Mouse (Mus musculus) heart, adult 9 months (tissue): ENCODE measurements around the gene Igf1.

Source experiments
- DNase-seq, 2 experiments: peaks; one replicate each; pipeline ENCODE4 v3.0.0; 2022; ENCODE audit warnings: low spot score in 2 of 2

Gene Igf1

GRCm38 (mm10) chr10:87860181-87861103 lies 2.4 kb downstream of the Igf1 start:
- DNase-seq: peak; percentile 34 to 35

GRCm38 (mm10) chr10:87861104-87861455 lies 3.0 kb downstream of the Igf1 start:
- DNase-seq: no peak

- peak; percentile 41 to 69 for DNase-seq
Measured at GRCm38 (mm10) chr10:87862899-87863298, 4.8 kb downstream of the Igf1 start.

GRCm38 (mm10) chr10:87863326-87863725 lies 5.3 kb downstream of the Igf1 start:
- DNase-seq: no peak

- no peak for DNase-seq
Measured at GRCm38 (mm10) chr10:87865712-87866111, 7.6 kb downstream of the Igf1 start.

GRCm38 (mm10) chr10:87866448-87866847 lies 8.4 kb downstream of the Igf1 start:
- no peak for DNase-seq

GRCm38 (mm10) chr10:87867217-87867616 lies 9.2 kb downstream of the Igf1 start:
- DNase-seq: no peak

GRCm38 (mm10) chr10:87867631-87868030 lies 9.6 kb downstream of the Igf1 start:
- DNase-seq: no peak

GRCm38 (mm10) chr10:87868349-87869053 lies 10.4 kb downstream of the Igf1 start:
- no peak for DNase-seq

GRCm38 (mm10) chr10:87869151-87869550 lies 11.1 kb downstream of the Igf1 start:
- no peak for DNase-seq

GRCm38 (mm10) chr10:87869691-87870090 lies 11.6 kb downstream of the Igf1 start:
- DNase-seq: no peak

- no peak for DNase-seq
Measured at GRCm38 (mm10) chr10:87871863-87872647, 14.0 kb downstream of the Igf1 start.

GRCm38 (mm10) chr10:87872854-87873253 lies 14.8 kb downstream of the Igf1 start:
- no peak for DNase-seq

- no peak for DNase-seq
Measured at GRCm38 (mm10) chr10:87873516-87873915, 15.5 kb downstream of the Igf1 start.

GRCm38 (mm10) chr10:87880071-87880785 lies 22.2 kb downstream of the Igf1 start:
- DNase-seq: peak in 1 of 2 experiments; percentile 25

GRCm38 (mm10) chr10:87885326-87886040 lies 27.4 kb downstream of the Igf1 start:
- DNase-seq: no peak

GRCm38 (mm10) chr10:87889850-87890249 lies 31.8 kb downstream of the Igf1 start:
- no peak for DNase-seq

- DNase-seq: no peak
Measured at GRCm38 (mm10) chr10:87892256-87892655, 34.2 kb downstream of the Igf1 start.

- DNase-seq: peak; percentile 49 to 52
Measured at GRCm38 (mm10) chr10:87893272-87893671, 35.2 kb downstream of the Igf1 start.

GRCm38 (mm10) chr10:87894461-87895120 lies 36.5 kb downstream of the Igf1 start:
- DNase-seq: no peak
